Mouse (Mus musculus): ENCODE results near the gene Asb15. TPM values are rescaled to one million over a fixed set of nuclear protein-coding genes. Genes with fewer than 3 reads are reported as not detected.

The Asb15 gene
- polyA plus RNA-seq, 1 experiment from 2014 or later = not detected

DNA sequence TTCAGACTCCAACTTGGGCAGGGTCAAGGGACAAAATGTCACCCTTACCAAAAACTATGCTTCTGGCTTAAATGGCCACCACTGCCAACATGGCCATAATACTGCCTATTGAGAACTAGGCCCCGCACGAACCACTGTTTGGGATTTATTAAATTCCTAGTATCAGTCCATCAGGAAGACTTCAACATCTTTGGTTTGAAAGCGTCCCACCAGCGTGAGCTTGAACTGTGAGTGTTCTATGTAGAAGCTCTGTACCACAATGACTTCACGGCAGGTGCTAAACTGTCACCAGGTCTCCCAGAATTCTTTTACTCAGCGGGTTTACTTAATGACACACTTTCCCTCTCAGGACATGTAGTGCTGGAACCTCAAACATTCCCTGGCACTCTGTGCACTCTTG, 85.4 kb downstream of the Asb15 start:
- H3K4me1 ChIP-seq = no peaks in the 10 kb centered on the region
- H3K9me3 ChIP-seq = no peaks in the 10 kb centered on the region
- H3K36me3 ChIP-seq (replicated peaks) = peaks cover 59% of the 10 kb centered on the region
- 95% methylated on average over 6 of the region's 6 CpGs for WGBS
- no peaks in the 10 kb centered on the region for H3K27me3 ChIP-seq (replicated peaks; ENCODE audit: low read depth, poor library complexity, severe bottlenecking)
- no peak for DNase-seq (ENCODE audit: low spot score)
- no peak overlapping the region for H3K27ac ChIP-seq (replicated peaks)
- H3K4me3 ChIP-seq = no peak overlapping the region

DNA sequence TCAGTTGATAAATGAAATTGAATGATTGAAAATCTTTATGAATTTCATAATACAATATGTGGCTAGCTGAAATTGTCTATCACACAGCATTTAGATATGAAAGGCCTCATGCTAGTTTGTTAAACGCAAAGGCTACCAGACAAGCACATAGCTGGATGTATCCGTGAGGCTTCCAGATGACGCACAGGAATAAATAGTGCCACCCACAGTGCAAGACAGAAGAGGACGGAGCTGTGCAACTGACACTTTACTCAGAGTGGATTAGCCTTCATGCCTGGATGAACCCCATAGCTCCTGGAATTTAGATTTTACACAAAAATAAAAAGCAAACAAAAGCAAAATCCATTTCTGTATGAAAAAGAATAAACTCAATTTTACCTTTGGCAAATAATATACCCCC, 86.0 kb downstream of the Asb15 start:
- 82% methylated on average over 4 of the region's 4 CpGs for WGBS

DNA sequence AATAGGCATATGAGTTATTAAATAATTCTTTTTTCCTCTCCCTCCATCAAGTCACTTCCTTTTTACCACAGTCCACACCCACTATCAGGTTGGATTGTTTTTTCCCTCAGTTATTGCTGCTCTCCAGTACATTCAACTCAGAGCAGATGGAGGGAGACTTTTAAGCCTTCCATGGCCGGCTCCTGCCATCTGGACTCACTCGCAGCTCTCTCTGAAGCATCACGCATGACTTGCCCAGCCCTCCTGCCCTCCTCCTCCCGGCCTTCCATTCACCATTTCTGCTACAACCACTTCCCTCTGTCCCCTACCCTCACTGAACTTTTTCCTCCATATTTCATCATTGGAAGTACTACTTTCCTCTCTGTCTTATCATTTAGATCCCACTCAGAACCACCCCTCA, 88.8 kb downstream of the Asb15 start:
- Histone ChIP-seq H3K27me3 (replicated peaks; ENCODE audit: low read depth, poor library complexity, severe bottlenecking) (no peaks in the 10 kb centered on the region), H3K27ac (replicated peaks) (no peak overlapping the region), H3K9me3 (no peaks in the 10 kb centered on the region), H3K36me3 (replicated peaks) (peaks cover 73% of the 10 kb centered on the region), H3K4me1 (no peaks in the 10 kb centered on the region), H3K4me3 (no peak overlapping the region)
- DNase-seq (ENCODE audit: low spot score) = no peak
- WGBS = 87% methylated on average over 4 of the region's 4 CpGs

More for the DNA sequence above, 86.0 kb downstream of the Asb15 start:
- Histone ChIP-seq H3K4me1 (no peaks in the 10 kb centered on the region), H3K36me3 (replicated peaks) (peaks cover 64% of the 10 kb centered on the region), H3K27me3 (replicated peaks; ENCODE audit: low read depth, poor library complexity, severe bottlenecking) (no peaks in the 10 kb centered on the region), H3K9me3 (no peaks in the 10 kb centered on the region), H3K27ac (replicated peaks) (no peak overlapping the region), H3K4me3 (no peak overlapping the region)
- DNase-seq (ENCODE audit: low spot score) = no peak

GRCm38 (mm10) chr6:24619285-24620045, 91.5 kb downstream of the Asb15 start:
- WGBS = 60% methylated on average over 6 of the region's 6 CpGs
- no peak overlapping the region for H3K27ac ChIP-seq (replicated peaks)
- no peaks in the 10 kb centered on the region for H3K27me3 ChIP-seq (replicated peaks; ENCODE audit: low read depth, poor library complexity, severe bottlenecking)
- H3K36me3 ChIP-seq (replicated peaks) = peaks cover 74% of the 10 kb centered on the region
- no peak for DNase-seq (ENCODE audit: low spot score)
- no peaks in the 10 kb centered on the region for H3K9me3 ChIP-seq
- no peaks in the 10 kb centered on the region for H3K4me1 ChIP-seq
- H3K4me3 ChIP-seq = no peak overlapping the region

- WGBS = 92% methylated on average over 2 of the region's 2 CpGs
- Histone ChIP-seq H3K4me3 (no peak overlapping the region), H3K36me3 (replicated peaks) (peaks cover 71% of the 10 kb centered on the region), H3K4me1 (no peaks in the 10 kb centered on the region), H3K27ac (replicated peaks) (no peak overlapping the region), H3K27me3 (replicated peaks; ENCODE audit: low read depth, poor library complexity, severe bottlenecking) (no peaks in the 10 kb centered on the region), H3K9me3 (no peaks in the 10 kb centered on the region)
- DNase-seq (ENCODE audit: low spot score) = no peak
Measured at GRCm38 (mm10) chr6:24620936-24621335, 93.0 kb downstream of the Asb15 start.

GRCm38 (mm10) chr6:24622098-24622497, 94.2 kb downstream of the Asb15 start:
- WGBS = 86% methylated on average over 2 of the region's 2 CpGs
- Histone ChIP-seq H3K36me3 (replicated peaks) (peaks cover 67% of the 10 kb centered on the region), H3K9me3 (no peaks in the 10 kb centered on the region), H3K27me3 (replicated peaks; ENCODE audit: low read depth, poor library complexity, severe bottlenecking) (no peaks in the 10 kb centered on the region), H3K4me3 (no peak overlapping the region), H3K27ac (replicated peaks) (no peak overlapping the region), H3K4me1 (no peaks in the 10 kb centered on the region)
- DNase-seq (ENCODE audit: low spot score) = no peak

Other genes starting within 250 kb of the Asb15 start
- 0.20 and 0.26 TPM in 2 replicates for gene Iqub, start 13.1 kb upstream of the Asb15 start, polyA plus RNA-seq (2016; fragmentation: Nextera tagmentation; extraction: Ambion mirVana)
- 262 and 270 TPM in 2 replicates for gene Ndufa5, start 131 bp upstream of the Asb15 start, polyA plus RNA-seq (2016; fragmentation: Nextera tagmentation; extraction: Ambion mirVana)
- not detected in 2 replicates for gene Lmod2, start 69.6 kb downstream of the Asb15 start, polyA plus RNA-seq (2016; fragmentation: Nextera tagmentation; extraction: Ambion mirVana)
- gene Wasl, start 136.9 kb downstream of the Asb15 start, polyA plus RNA-seq (2016; fragmentation: Nextera tagmentation; extraction: Ambion mirVana) = 60.6 and 65.5 TPM in 2 replicates
- not detected in 2 replicates for gene Hyal6, start 205.1 kb downstream of the Asb15 start, polyA plus RNA-seq (2016; fragmentation: Nextera tagmentation; extraction: Ambion mirVana)
- gene Hyal4, start 220.2 kb downstream of the Asb15 start, polyA plus RNA-seq (2016; fragmentation: Nextera tagmentation; extraction: Ambion mirVana) = not detected in 2 replicates